Mouse (Mus musculus): Measurements from ENCODE around the gene Gm48552. TPM values are rescaled to one million over a fixed set of nuclear protein-coding genes. Genes with fewer than 3 reads are reported as not detected.
A peak's percentile ranks its signal among the peaks of the same experiment; 100 is the strongest.

Gene Gm48552
- polyA plus RNA-seq, 1 experiment from 2014 or later: 0.36 TPM

DNA sequence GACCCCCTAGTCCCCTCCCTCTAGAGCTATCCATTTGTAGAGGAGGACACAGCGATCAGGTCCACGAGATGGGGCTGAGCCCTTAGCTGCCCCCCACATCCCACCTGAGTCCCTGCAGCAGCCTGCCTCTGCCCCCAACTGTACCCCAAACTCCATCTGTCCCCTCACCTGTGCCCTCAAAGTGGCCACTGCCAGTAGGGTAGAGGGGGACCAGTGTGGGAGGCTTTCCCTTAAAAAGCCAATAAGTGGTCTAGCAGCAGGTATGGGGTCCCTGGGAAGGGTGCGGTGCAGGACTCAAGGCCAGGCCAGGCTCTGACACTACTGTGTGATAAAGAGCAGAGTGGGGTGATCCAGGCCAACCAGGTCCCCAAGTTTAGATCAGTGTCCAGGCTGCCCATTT, 38.5 kb downstream of the Gm48552 start:
- H3K27ac ChIP-seq (replicated peaks): no peak overlapping the region
- TF ChIP-seq CTCF (IDR thresholded peaks at IDR 0.05; ENCODE audit: low read depth) (no peak), EP300 (optimal IDR thresholded peaks at IDR 0.05) (no peak)
- H3K27me3 ChIP-seq (ENCODE audit: control insufficient read depth, insufficient read depth, low read length): no peaks in the 10 kb centered on the region
- ATAC-seq (ENCODE audit: low FRiP score, low TSS enrichment) (no peak), DNase-seq (ENCODE audit: low spot score) (no peak)
- WGBS: 35% methylated on average over 3 of the region's 3 CpGs
- no peaks in the 10 kb centered on the region for H3K36me3 ChIP-seq (ENCODE audit: control insufficient read depth, insufficient read depth, low read length)
- peak overlapping the region; percentile 77 for H3K4me2 ChIP-seq (replicated peaks; ENCODE audit: low read depth)
- H3K9ac ChIP-seq (ENCODE audit: low read length): peak overlapping the region; percentile 72
- H3K9me3 ChIP-seq (ENCODE audit: control insufficient read depth, low read length): no peaks in the 10 kb centered on the region
- peaks cover 8% of the 10 kb centered on the region; the same call in 1 of the 2 replicates for H3K4me1 ChIP-seq (replicated peaks; ENCODE audit: control insufficient read depth, insufficient read depth)
- peak overlapping the region; percentile 62 for H3K4me3 ChIP-seq (ENCODE audit: low read depth, low read length)

DNA sequence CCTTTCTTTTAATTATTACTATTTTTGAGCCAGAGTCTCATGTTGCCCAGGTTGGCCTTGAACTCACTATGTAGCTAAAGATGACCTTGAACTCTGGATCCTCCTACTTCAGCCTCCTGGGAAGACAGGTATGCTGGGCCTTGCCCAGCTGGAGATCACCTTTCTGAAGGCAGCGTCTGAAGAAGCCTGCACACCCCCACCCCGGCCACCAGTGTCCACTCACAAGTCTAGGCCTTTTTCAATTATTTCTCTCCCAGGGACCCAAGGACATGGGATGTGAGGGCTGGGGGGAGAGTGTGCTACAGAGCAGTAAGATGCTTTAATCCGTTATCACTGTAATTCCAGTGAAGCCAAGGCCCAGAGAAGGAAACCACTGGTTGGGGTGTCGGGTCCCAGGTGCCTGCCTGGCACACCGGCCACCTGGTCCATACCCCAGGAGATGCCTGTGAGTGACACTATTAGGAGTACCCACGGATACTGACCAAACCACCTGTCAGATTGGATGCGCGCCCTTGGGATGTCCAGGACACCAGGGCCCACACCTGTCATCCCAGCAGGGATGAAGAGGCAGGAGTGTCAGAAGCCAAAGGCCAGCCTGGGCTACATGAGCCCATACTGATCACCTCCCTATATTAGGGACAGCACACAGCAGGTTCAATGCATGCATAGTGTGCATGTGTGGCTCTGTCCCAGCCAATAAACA, 39.1 kb downstream of the Gm48552 start:
- no peak overlapping the region for H3K4me3 ChIP-seq (ENCODE audit: low read depth, low read length)
- no peaks in the 10 kb centered on the region for H3K9me3 ChIP-seq (ENCODE audit: control insufficient read depth, low read length)
- 87% methylated on average over 8 of the region's 8 CpGs for WGBS
- H3K4me1 ChIP-seq (replicated peaks; ENCODE audit: control insufficient read depth, insufficient read depth): peaks cover 8% of the 10 kb centered on the region; the same call in 1 of the 2 replicates
- H3K27me3 ChIP-seq (ENCODE audit: control insufficient read depth, insufficient read depth, low read length): no peaks in the 10 kb centered on the region
- DNase-seq (ENCODE audit: low spot score): peak; percentile 12
- H3K9ac ChIP-seq (ENCODE audit: low read length): no peak overlapping the region
- H3K4me2 ChIP-seq (replicated peaks; ENCODE audit: low read depth): no peak overlapping the region
- H3K36me3 ChIP-seq (ENCODE audit: control insufficient read depth, insufficient read depth, low read length): no peaks in the 10 kb centered on the region
- no peak for TF ChIP-seq CTCF (IDR thresholded peaks at IDR 0.05; ENCODE audit: low read depth)
- ATAC-seq (ENCODE audit: low FRiP score, low TSS enrichment): no peak
- H3K27ac ChIP-seq (replicated peaks): no peak overlapping the region

DNA sequence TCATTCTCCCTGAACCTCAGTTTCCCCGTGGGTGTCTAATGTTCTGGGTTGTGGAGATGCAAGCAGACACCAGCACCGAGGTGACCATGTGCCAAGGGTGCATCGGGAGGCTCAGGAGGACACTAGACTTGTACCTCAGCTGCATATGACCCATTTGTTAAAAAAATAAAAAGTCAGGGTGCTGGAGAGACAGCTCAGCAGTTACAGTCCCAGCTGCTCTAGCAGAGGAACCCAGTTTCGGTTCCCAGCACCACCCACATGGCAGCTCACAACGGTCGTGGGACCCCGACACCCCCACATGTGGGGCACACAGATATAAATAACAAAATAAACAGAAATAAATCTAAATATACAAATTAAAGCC, 39.7 kb downstream of the Gm48552 start:
- no peak for TF ChIP-seq EP300 (optimal IDR thresholded peaks at IDR 0.05)
- TF ChIP-seq CTCF (IDR thresholded peaks at IDR 0.05; ENCODE audit: low read depth): no peak
- H3K9me3 ChIP-seq (ENCODE audit: control insufficient read depth, low read length): no peaks in the 10 kb centered on the region
- H3K27ac ChIP-seq (replicated peaks): no peak overlapping the region
- no peak for DNase-seq (ENCODE audit: low spot score)
- no peak overlapping the region for H3K9ac ChIP-seq (ENCODE audit: low read length)
- ATAC-seq (ENCODE audit: low FRiP score, low TSS enrichment): no peak
- H3K36me3 ChIP-seq (ENCODE audit: control insufficient read depth, insufficient read depth, low read length): no peaks in the 10 kb centered on the region
- H3K27me3 ChIP-seq (ENCODE audit: control insufficient read depth, insufficient read depth, low read length): no peaks in the 10 kb centered on the region
- H3K4me2 ChIP-seq (replicated peaks; ENCODE audit: low read depth): no peak overlapping the region
- H3K4me3 ChIP-seq (ENCODE audit: low read depth, low read length): no peak overlapping the region
- peaks cover 8% of the 10 kb centered on the region; the same call in 1 of the 2 replicates for H3K4me1 ChIP-seq (replicated peaks; ENCODE audit: control insufficient read depth, insufficient read depth)
- WGBS: 90% methylated on average over 7 of the region's 7 CpGs

DNA sequence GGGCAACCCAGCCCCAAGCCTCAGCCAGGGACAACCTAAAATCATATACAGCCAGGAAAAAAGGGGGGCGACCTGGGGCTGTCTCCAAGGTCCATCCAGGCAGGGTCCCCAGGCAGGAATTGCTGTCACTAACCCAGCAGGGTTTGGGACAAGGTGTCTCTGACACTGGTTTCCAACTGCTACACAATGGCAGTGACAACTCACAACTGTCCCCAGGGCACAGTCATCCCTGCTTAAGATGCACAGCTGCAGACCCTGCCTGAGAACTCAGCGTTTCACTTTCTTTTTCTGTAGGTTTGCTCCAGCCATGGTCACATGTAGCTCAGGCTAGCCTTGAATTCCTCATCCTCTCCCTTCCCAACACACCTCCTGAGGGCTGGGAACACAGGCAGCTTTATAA, 40.3 kb downstream of the Gm48552 start:
- no peak for ATAC-seq (ENCODE audit: low FRiP score, low TSS enrichment)
- Histone ChIP-seq H3K9me3 (ENCODE audit: control insufficient read depth, low read length) (no peaks in the 10 kb centered on the region), H3K4me2 (replicated peaks; ENCODE audit: low read depth) (no peak overlapping the region), H3K4me1 (replicated peaks; ENCODE audit: control insufficient read depth, insufficient read depth) (peaks cover 6% of the 10 kb centered on the region; the same call in 1 of the 2 replicates), H3K9ac (ENCODE audit: low read length) (no peak overlapping the region), H3K36me3 (ENCODE audit: control insufficient read depth, insufficient read depth, low read length) (no peaks in the 10 kb centered on the region), H3K27me3 (ENCODE audit: control insufficient read depth, insufficient read depth, low read length) (no peaks in the 10 kb centered on the region), H3K4me3 (ENCODE audit: low read depth, low read length) (peak overlapping the region; percentile 75; the same call in 1 of the 2 replicates), H3K27ac (replicated peaks) (peak overlapping the region; percentile 94)
- 37% methylated on average over 2 of the region's 2 CpGs for WGBS
- peak; percentile 12 for DNase-seq (ENCODE audit: low spot score)
- no peak for TF ChIP-seq CTCF (IDR thresholded peaks at IDR 0.05; ENCODE audit: low read depth)

DNA sequence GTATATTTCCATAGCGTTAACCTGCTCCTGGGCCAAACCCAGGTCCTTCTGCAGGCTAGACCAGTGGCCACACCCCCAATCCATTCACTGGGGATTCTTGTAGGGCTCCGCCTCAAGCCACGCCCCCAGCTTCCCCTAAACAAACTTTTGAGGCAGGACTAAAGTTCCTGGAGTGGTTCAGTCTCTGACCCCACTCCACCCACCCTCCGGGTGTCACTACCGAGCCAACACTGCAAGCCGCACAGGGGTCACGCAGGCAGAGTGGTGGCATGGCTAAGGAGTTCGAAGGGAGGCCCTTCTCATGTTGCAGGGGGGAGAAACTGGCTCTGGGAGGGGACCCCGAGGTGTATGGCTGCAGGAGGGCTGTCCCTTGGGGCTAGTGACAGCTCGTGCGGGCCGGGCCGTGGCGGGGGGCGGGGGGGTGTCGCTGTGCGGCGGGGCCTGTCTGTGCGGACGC, 40.8 kb downstream of the Gm48552 start:
- WGBS: 0% methylated on average over 16 of the region's 20 CpGs
- peak overlapping the region; percentile 81 for H3K9ac ChIP-seq (ENCODE audit: low read length)
- H3K9me3 ChIP-seq (ENCODE audit: control insufficient read depth, low read length): no peaks in the 10 kb centered on the region
- no peaks in the 10 kb centered on the region for H3K27me3 ChIP-seq (ENCODE audit: control insufficient read depth, insufficient read depth, low read length)
- TF ChIP-seq EP300 (optimal IDR thresholded peaks at IDR 0.05) (no peak), CTCF (IDR thresholded peaks at IDR 0.05; ENCODE audit: low read depth) (peak; percentile 28; the same call in 1 of the 2 replicates)
- peak overlapping the region; percentile 86 for H3K4me2 ChIP-seq (replicated peaks; ENCODE audit: low read depth)
- peak; percentile 45 for ATAC-seq (ENCODE audit: low FRiP score, low TSS enrichment)
- peak overlapping the region; percentile 94 for H3K27ac ChIP-seq (replicated peaks)
- peak; percentile 89 for DNase-seq (ENCODE audit: low spot score)
- peaks cover 4% of the 10 kb centered on the region; the same call in 1 of the 2 replicates for H3K4me1 ChIP-seq (replicated peaks; ENCODE audit: control insufficient read depth, insufficient read depth)
- H3K4me3 ChIP-seq (ENCODE audit: low read depth, low read length): peak overlapping the region; percentile 75
- no peaks in the 10 kb centered on the region for H3K36me3 ChIP-seq (ENCODE audit: control insufficient read depth, insufficient read depth, low read length)

DNA sequence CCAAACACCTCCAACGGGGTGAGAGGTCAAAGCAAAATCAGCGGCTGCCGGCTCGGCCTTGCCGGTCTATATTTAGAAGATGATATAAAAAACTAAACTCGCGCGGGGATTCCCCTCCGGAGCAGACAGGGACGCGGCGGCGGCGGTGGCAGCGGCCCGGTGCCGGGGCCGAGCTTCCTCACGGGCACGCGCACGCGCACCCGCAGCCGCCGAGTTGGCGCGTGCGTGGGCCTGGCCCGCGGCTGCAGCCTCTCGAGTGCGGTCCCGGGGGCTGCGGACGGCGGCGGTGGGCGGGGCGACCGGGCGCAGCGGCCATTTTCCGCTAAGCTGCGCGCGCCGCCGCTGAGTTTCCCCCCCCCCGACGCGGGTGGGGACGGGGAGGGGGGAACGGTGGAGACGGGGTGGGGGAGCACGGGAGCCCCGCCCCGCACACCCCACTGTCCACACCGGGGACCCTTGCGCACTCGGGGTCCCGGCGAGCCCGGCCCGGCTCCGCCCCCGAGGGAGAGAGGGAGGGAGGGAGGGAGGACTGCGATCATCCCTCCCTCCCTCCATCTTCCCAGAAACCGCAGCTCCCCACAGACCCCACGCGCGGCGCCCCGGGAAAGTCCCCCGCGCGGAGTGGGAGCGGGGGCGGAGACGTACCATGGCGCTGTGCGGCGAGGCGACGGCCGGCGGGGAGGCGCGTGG, 41.5 kb downstream of the Gm48552 start:
- Histone ChIP-seq H3K4me1 (replicated peaks; ENCODE audit: control insufficient read depth, insufficient read depth) (peaks cover 4% of the 10 kb centered on the region; the same call in 1 of the 2 replicates), H3K4me3 (ENCODE audit: low read depth, low read length) (peak overlapping the region; percentile 75), H3K36me3 (ENCODE audit: control insufficient read depth, insufficient read depth, low read length) (no peaks in the 10 kb centered on the region), H3K27ac (replicated peaks) (peak overlapping the region; percentile 94), H3K9ac (ENCODE audit: low read length) (peak overlapping the region; percentile 81), H3K27me3 (ENCODE audit: control insufficient read depth, insufficient read depth, low read length) (no peaks in the 10 kb centered on the region), H3K4me2 (replicated peaks; ENCODE audit: low read depth) (peak overlapping the region; percentile 86), H3K9me3 (ENCODE audit: control insufficient read depth, low read length) (no peaks in the 10 kb centered on the region)
- TF ChIP-seq CTCF (IDR thresholded peaks at IDR 0.05; ENCODE audit: low read depth): no peak
- no peak for TF ChIP-seq EP300 (optimal IDR thresholded peaks at IDR 0.05)
- ATAC-seq (ENCODE audit: low FRiP score, low TSS enrichment) (peak; percentile 18), DNase-seq (ENCODE audit: low spot score) (peak; percentile 77)
- under 1% methylated on average over 40 of the region's 89 CpGs for WGBS
